Mouse (Mus musculus) bone marrow macrophage, adult 2 months (primary cell): ENCODE measurements at regions not wholly inside any gene's neighbourhood (a gene's known extent, or its start where the extent isn't known, plus 50 kb on each side); places are given as distances from the start of the nearest gene placed in this dataset.

ENCODE experiments used
- CTCF ChIP-seq: IDR thresholded peaks from 2 replicates; pipeline ENCODE4 v1.5.1; 2012; ENCODE audit warnings: low read depth, mild to moderate bottlenecking, low read length, moderate library complexity
- POLR2A ChIP-seq: IDR thresholded peaks from 2 replicates; pipeline ENCODE4 v1.6.1; 2012; ENCODE audit warnings: mild to moderate bottlenecking, low read depth, low read length, borderline replicate concordance

GRCm38 (mm10) chr2:166360786-166361185, 205.3 kb upstream of the Sulf2 start:
- TF ChIP-seq POLR2A (no peak), CTCF (no peak)
